Mouse (Mus musculus): ENCODE measurements around the gene Cox8b. TPM values are rescaled to one million over a fixed set of nuclear protein-coding genes. Genes with fewer than 3 reads are reported as not detected.
A peak's percentile ranks its signal among the peaks of the same experiment; 100 is the strongest.

Cox8b gene
- total and polyA plus RNA-seq, 2 experiments from 2014 or later, result 425 to 1,841 TPM

GRCm38 (mm10) chr7:140944236-140944635 lies 44.0 kb upstream of the Cox8b start:
- DNase-seq (ENCODE audit: low spot score) (no peak), ATAC-seq (ENCODE audit: insufficient read depth, low read depth) (no peak)
- H3K9me3 ChIP-seq (replicated peaks; ENCODE audit: control insufficient read depth, low read length), result no peaks in the 10 kb centered on the region
- TF ChIP-seq EP300 (IDR thresholded peaks at IDR 0.05; ENCODE audit: low read depth) (no peak), CTCF (IDR thresholded peaks at IDR 0.05; ENCODE audit: low read depth) (no peak)
- no peaks in the 10 kb centered on the region for H3K27me3 ChIP-seq (ENCODE audit: control insufficient read depth, insufficient read depth, low read length)
- no peak overlapping the region for H3K4me3 ChIP-seq (ENCODE audit: low read depth, low read length)
- 76% methylated on average over 7 of the region's 7 CpGs for WGBS
- no peak overlapping the region for H3K27ac ChIP-seq (ENCODE audit: low read depth)
- H3K9ac ChIP-seq (replicated peaks; ENCODE audit: low read depth, low read length), result no peak overlapping the region
- 0 out of 2 replicates have a peak, but pooled peaks cover 20% of the 10 kb centered on the region for H3K36me3 ChIP-seq (replicated peaks; ENCODE audit: control insufficient read depth, insufficient read depth, low read length)
- peaks cover 28% of the 10 kb centered on the region; the same call in 1 of the 2 replicates for H3K4me1 ChIP-seq (ENCODE audit: control insufficient read depth, insufficient read depth)
- no peak overlapping the region for H3K4me2 ChIP-seq (ENCODE audit: low read depth, low read length)

GRCm38 (mm10) chr7:140943356-140943755 lies 43.1 kb upstream of the Cox8b start:
- Histone ChIP-seq H3K27ac (ENCODE audit: low read depth) (no peak overlapping the region), H3K9ac (replicated peaks; ENCODE audit: low read depth, low read length) (no peak overlapping the region), H3K4me2 (ENCODE audit: low read depth, low read length) (no peak overlapping the region), H3K27me3 (ENCODE audit: control insufficient read depth, insufficient read depth, low read length) (no peaks in the 10 kb centered on the region), H3K4me1 (ENCODE audit: control insufficient read depth, insufficient read depth) (peaks cover 23% of the 10 kb centered on the region; the same call in 1 of the 2 replicates), H3K4me3 (ENCODE audit: low read depth, low read length) (no peak overlapping the region), H3K9me3 (replicated peaks; ENCODE audit: control insufficient read depth, low read length) (no peaks in the 10 kb centered on the region), H3K36me3 (replicated peaks; ENCODE audit: control insufficient read depth, insufficient read depth, low read length) (0 out of 2 replicates have a peak, but pooled peaks cover 11% of the 10 kb centered on the region)
- WGBS, result 80% methylated on average over 4 of the region's 4 CpGs
- no peak for TF ChIP-seq EP300 (IDR thresholded peaks at IDR 0.05; ENCODE audit: low read depth)
- no peak for TF ChIP-seq CTCF (IDR thresholded peaks at IDR 0.05; ENCODE audit: low read depth)
- ATAC-seq (ENCODE audit: insufficient read depth, low read depth), result no peak
- no peak for DNase-seq (ENCODE audit: low spot score)

- no peak overlapping the region for H3K4me3 ChIP-seq (ENCODE audit: low read depth, low read length)
- WGBS, result 84% methylated on average over 10 of the region's 10 CpGs
- no peaks in the 10 kb centered on the region for H3K27me3 ChIP-seq (ENCODE audit: control insufficient read depth, insufficient read depth, low read length)
- DNase-seq (ENCODE audit: low spot score) (no peak), ATAC-seq (ENCODE audit: insufficient read depth, low read depth) (no peak)
- H3K4me2 ChIP-seq (ENCODE audit: low read depth, low read length), result no peak overlapping the region
- H3K9me3 ChIP-seq (replicated peaks; ENCODE audit: control insufficient read depth, low read length), result no peaks in the 10 kb centered on the region
- H3K4me1 ChIP-seq (ENCODE audit: control insufficient read depth, insufficient read depth), result peaks cover 17% of the 10 kb centered on the region; the same call in 1 of the 2 replicates
- no peak for TF ChIP-seq CTCF (IDR thresholded peaks at IDR 0.05; ENCODE audit: low read depth)
- no peak for TF ChIP-seq EP300 (IDR thresholded peaks at IDR 0.05; ENCODE audit: low read depth)
- H3K27ac ChIP-seq (ENCODE audit: low read depth), result peak overlapping the region; percentile 88
- no peak overlapping the region for H3K9ac ChIP-seq (replicated peaks; ENCODE audit: low read depth, low read length)
- H3K36me3 ChIP-seq (replicated peaks; ENCODE audit: control insufficient read depth, insufficient read depth, low read length), result 0 out of 2 replicates have a peak, but pooled peaks cover 11% of the 10 kb centered on the region
Measured at GRCm38 (mm10) chr7:140942811-140943210, 42.6 kb upstream of the Cox8b start.

GRCm38 (mm10) chr7:140942341-140942740 lies 42.1 kb upstream of the Cox8b start:
- H3K9ac ChIP-seq (replicated peaks; ENCODE audit: low read depth, low read length), result peak overlapping the region; percentile 60
- no peaks in the 10 kb centered on the region for H3K9me3 ChIP-seq (replicated peaks; ENCODE audit: control insufficient read depth, low read length)
- H3K4me1 ChIP-seq (ENCODE audit: control insufficient read depth, insufficient read depth), result peaks cover 15% of the 10 kb centered on the region; the same call in 1 of the 2 replicates
- peak overlapping the region; percentile 56 for H3K4me3 ChIP-seq (ENCODE audit: low read depth, low read length)
- H3K27ac ChIP-seq (ENCODE audit: low read depth), result peak overlapping the region; percentile 88
- WGBS, result 64% methylated on average over 9 of the region's 9 CpGs
- H3K36me3 ChIP-seq (replicated peaks; ENCODE audit: control insufficient read depth, insufficient read depth, low read length), result 0 out of 2 replicates have a peak, but pooled peaks cover 11% of the 10 kb centered on the region
- ATAC-seq (ENCODE audit: insufficient read depth, low read depth), result no peak
- no peaks in the 10 kb centered on the region for H3K27me3 ChIP-seq (ENCODE audit: control insufficient read depth, insufficient read depth, low read length)
- no peak for TF ChIP-seq EP300 (IDR thresholded peaks at IDR 0.05; ENCODE audit: low read depth)
- TF ChIP-seq CTCF (IDR thresholded peaks at IDR 0.05; ENCODE audit: low read depth), result no peak
- H3K4me2 ChIP-seq (ENCODE audit: low read depth, low read length), result peak overlapping the region; percentile 64
- no peak for DNase-seq (ENCODE audit: low spot score)

GRCm38 (mm10) chr7:140941222-140942051 lies 41.2 kb upstream of the Cox8b start, which contains the start of gene Pgghg:
Gene Pgghg (plus strand): TSS chr7:140941391.
- Histone ChIP-seq H3K4me3 (ENCODE audit: low read depth, low read length) (peak within 1 kb of the TSS; percentile 56), H3K27me3 (ENCODE audit: control insufficient read depth, insufficient read depth, low read length) (no peaks in the 10 kb centered on the region), H3K4me2 (ENCODE audit: low read depth, low read length) (peak within 1 kb of the TSS; percentile 64), H3K4me1 (ENCODE audit: control insufficient read depth, insufficient read depth) (peaks cover 9% of the 10 kb centered on the region; the same call in 1 of the 2 replicates), H3K9ac (replicated peaks; ENCODE audit: low read depth, low read length) (peak within 1 kb of the TSS; percentile 60), H3K27ac (ENCODE audit: low read depth) (peak within 1 kb of the TSS; percentile 88), H3K36me3 (replicated peaks; ENCODE audit: control insufficient read depth, insufficient read depth, low read length) (0 out of 2 replicates have a peak, but pooled peaks cover 11% of the 10 kb centered on the region), H3K9me3 (replicated peaks; ENCODE audit: control insufficient read depth, low read length) (no peaks in the 10 kb centered on the region)
- TF ChIP-seq CTCF (IDR thresholded peaks at IDR 0.05; ENCODE audit: low read depth) (peak; percentile 82), EP300 (IDR thresholded peaks at IDR 0.05; ENCODE audit: low read depth) (no peak)
- WGBS, result 3% methylated on average over 33 of the region's 33 CpGs
- peak; percentile 92 for ATAC-seq (ENCODE audit: insufficient read depth, low read depth)
- peak; percentile 92 for DNase-seq (ENCODE audit: low spot score)

All from heart, postnatal 0 days (tissue).